Mouse (Mus musculus) thymus, adult 2 months (tissue): ENCODE data around the gene Atp13a2. TPM values are rescaled to one million over a fixed set of nuclear protein-coding genes. Genes with fewer than 3 reads are reported as not detected.

Experiments
- DNase-seq: peaks from one replicate; pipeline ENCODE4 v3.0.0; 2021
- H3K27ac ChIP-seq: fragments of 200-500 bp; 2 replicates; pipeline ENCODE4 v1.5.1; 2012; ENCODE audit warnings: low read length, control low read depth; ENCODE audit not compliant: control insufficient read depth, insufficient read depth
- H3K27me3 ChIP-seq: fragments of 200-500 bp; 2 replicates; pipeline ENCODE4 v1.6.1; 2012; ENCODE audit warnings: mild to moderate bottlenecking, low read length, moderate library complexity, mixed read lengths; ENCODE audit not compliant: control insufficient read depth, insufficient read depth
- H3K36me3 ChIP-seq: fragments of 200-500 bp; 2 replicates; pipeline ENCODE4 v1.6.1; 2012; ENCODE audit warnings: mild to moderate bottlenecking, low read length, moderate library complexity; ENCODE audit not compliant: control insufficient read depth, insufficient read depth
- H3K4me1 ChIP-seq: fragments of 200-500 bp; replicated peaks from 2 replicates; pipeline ENCODE4 v1.6.1; 2012; ENCODE audit warnings: low read length; ENCODE audit not compliant: control insufficient read depth, insufficient read depth
- H3K4me3 ChIP-seq: fragments of 200-500 bp; 2 replicates; pipeline ENCODE4 v1.5.1; 2012; ENCODE audit warnings: mild to moderate bottlenecking, low read length, control low read depth, moderate library complexity; ENCODE audit not compliant: control insufficient read depth, insufficient read depth
- CTCF ChIP-seq: fragments of 200-500 bp; IDR thresholded peaks from 2 replicates; pipeline ENCODE4 v1.5.1; 2012; ENCODE audit warnings: mild to moderate bottlenecking, control low read depth, low read length, moderate library complexity, borderline replicate concordance; ENCODE audit not compliant: control insufficient read depth, poor library complexity, insufficient read depth; ENCODE audit errors: extremely low read depth
- POLR2A ChIP-seq: fragments of 200-500 bp; IDR thresholded peaks from 2 replicates; pipeline ENCODE4 v1.6.1; 2012; ENCODE audit warnings: mild to moderate bottlenecking, low read length, control low read depth, moderate library complexity; ENCODE audit not compliant: control insufficient read depth, poor library complexity, insufficient read depth; ENCODE audit errors: extremely low read depth
- WGBS: fragments of 180-500 bp; shearing (Covaris S2); methylation state at CpG from one replicate; pipeline ENCODE4 v1.1.7; 2018; 5-methylcytosine and 5-hydroxymethylcytosine counted together
- polyA plus RNA-seq: library from polyadenylated mRNA; depleted of rRNA; stranded (reverse); fragments of >200 nt; gene quantifications from 2 replicates; pipeline ENCODE4 v1.2.3, GENCODE M21; 2012

The Atp13a2 gene
- polyA plus RNA-seq, 1 experiment: 300 TPM

DNA sequence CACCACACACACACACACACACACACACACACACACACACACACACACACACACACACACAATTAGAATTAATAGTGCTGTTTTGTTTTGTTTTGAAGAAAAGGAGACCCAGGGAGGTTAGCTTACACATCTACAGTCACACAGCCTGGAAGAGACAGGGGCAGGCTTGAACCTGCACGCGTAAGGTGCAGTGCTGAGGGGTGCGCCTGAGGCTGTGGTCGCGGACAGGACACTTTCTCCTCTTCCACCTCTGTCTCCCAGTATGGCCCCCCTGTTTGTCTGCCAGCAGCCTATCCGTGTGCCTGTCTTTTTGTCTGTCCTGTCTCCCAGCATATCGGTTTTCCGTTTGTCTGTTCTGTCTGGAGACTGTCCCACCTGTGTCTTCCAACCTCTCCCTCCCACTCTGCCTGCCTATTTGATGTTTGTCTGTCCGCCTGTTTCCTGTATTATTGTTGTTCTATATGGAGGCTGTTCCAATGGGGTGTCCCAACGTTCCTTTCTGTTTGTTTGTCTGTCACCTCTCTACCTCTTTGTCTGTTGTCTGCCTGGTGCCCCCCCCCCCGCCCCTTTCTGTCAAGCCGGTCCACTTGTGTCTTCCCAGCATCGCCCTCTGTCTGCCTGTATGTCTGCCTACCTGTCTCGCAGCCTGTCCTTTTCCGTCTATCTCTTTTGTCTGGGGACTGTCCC, 506 bp upstream of the Atp13a2 start:
- no peaks in the 10 kb centered on the region for H3K27me3 ChIP-seq
- H3K27ac ChIP-seq: no peak overlapping the region
- H3K4me3 ChIP-seq: peak overlapping the region; percentile 64
- H3K4me1 ChIP-seq: peaks cover 40% of the 10 kb centered on the region
- DNase-seq: no peak
- WGBS: 19% methylated on average over 15 of the region's 15 CpGs
- TF ChIP-seq POLR2A (no peak), CTCF (no peak)
- H3K36me3 ChIP-seq: no peaks in the 10 kb centered on the region

DNA sequence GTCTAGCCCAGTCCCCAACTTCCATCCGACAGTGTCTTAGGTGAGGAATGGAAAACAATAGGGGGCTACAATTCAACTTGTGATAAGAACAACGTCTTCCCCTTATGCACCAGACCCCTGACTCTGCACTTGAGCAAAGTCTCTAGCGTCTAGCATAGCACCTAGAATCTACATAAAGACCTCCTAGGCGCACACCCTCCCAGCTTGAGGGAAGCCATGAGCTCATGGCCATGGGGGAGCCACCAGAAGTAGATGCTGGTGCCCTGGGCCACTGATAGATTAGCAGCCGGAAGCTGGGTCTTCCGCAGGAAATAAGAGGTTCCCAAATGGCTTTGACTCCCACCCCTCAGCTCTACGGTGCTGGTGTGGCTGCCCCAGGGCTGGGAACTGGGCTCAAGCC, 803 bp downstream of the Atp13a2 start:
- H3K4me1 ChIP-seq: peaks cover 39% of the 10 kb centered on the region
- no peak overlapping the region for H3K27ac ChIP-seq
- 2% methylated on average over 7 of the region's 7 CpGs for WGBS
- TF ChIP-seq CTCF (no peak), POLR2A (no peak)
- no peak for DNase-seq
- no peaks in the 10 kb centered on the region for H3K27me3 ChIP-seq
- no peaks in the 10 kb centered on the region for H3K36me3 ChIP-seq
- H3K4me3 ChIP-seq: peak overlapping the region; percentile 64

DNA sequence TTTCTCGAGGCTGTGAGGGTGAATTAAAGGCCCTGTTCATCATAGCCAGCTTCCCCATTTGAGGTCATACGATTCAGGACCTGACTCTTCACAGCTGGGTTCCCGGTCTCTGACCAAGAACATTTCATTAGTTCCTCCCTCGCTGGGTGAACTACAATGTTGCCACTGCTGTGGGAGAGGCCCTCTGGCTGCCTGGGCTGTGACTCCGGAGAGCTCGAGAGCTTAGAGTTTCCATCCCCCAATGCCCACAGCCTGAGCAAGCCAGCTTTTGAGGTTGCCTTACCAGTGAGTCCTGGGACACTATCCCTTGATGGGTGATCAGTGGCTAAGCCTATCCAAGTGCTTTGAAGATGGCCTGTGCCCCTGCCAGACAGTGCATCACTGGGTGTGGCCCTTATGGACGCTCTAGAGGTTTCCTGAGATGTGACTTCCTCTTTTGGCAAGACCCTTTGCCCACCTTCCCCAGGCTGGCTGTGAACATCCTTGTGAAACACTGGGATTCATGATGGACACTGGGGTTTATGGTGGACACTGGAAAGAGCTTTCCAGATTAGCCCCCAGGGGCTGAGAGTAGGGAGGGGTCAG, 2.1 kb downstream of the Atp13a2 start:
- 0 out of 2 replicates have a peak, but pooled peaks cover 3% of the 10 kb centered on the region for H3K36me3 ChIP-seq
- 28% methylated on average over 7 of the region's 7 CpGs for WGBS
- no peaks in the 10 kb centered on the region for H3K27me3 ChIP-seq
- H3K27ac ChIP-seq: no peak overlapping the region
- TF ChIP-seq CTCF (no peak), POLR2A (no peak)
- no peak overlapping the region for H3K4me3 ChIP-seq
- no peak for DNase-seq
- peaks cover 26% of the 10 kb centered on the region for H3K4me1 ChIP-seq

DNA sequence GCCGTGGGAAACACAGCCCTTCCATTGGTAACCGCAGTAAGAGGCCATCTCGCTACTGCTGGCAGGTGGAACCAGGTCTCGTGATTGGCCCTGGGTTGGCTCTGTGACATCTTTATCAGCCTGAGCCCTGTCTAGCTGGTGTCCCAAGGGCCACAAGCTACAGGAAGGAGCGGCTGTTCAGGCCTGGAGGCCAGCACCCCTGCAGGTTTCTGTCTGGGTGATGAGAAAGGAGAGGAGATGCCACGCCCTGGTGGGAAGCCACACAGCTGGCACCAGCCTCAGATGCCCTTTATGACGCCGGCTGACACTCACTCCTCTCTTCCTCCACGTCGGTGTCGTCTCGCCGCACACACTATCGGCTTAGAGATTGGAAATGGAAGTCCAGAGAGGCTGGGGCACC, 2.8 kb downstream of the Atp13a2 start:
- H3K36me3 ChIP-seq: 0 out of 2 replicates have a peak, but pooled peaks cover 3% of the 10 kb centered on the region
- no peaks in the 10 kb centered on the region for H3K27me3 ChIP-seq
- WGBS: 38% methylated on average over 14 of the region's 14 CpGs
- no peak overlapping the region for H3K4me3 ChIP-seq
- TF ChIP-seq POLR2A: no peak
- no peak for TF ChIP-seq CTCF
- H3K27ac ChIP-seq: no peak overlapping the region
- H3K4me1 ChIP-seq: peaks cover 26% of the 10 kb centered on the region
- DNase-seq: no peak

DNA sequence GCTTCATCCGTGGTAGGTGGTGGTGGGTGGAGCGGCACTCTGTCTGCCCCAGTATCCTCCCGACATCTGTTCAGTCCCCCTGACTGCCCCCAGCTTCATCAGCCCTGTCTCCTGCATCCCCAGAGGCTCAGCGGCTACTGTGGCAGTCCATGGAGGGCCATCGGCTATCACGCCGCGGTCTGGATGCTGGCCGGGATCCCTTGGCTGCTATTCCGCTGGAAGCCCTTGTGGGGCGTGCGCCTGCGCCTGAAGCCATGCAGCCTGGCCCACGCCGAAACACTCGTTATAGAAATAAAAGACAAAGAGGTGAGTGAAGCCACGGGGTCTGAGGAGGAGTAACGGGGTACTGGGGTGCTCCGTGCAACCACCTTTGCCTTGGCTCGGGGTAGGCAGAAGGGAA, 5.5 kb downstream of the Atp13a2 start:
- TF ChIP-seq POLR2A (no peak), CTCF (no peak)
- Histone ChIP-seq H3K4me1 (peaks cover 20% of the 10 kb centered on the region), H3K27me3 (no peaks in the 10 kb centered on the region), H3K27ac (no peak overlapping the region), H3K4me3 (no peak overlapping the region), H3K36me3 (peaks cover 7% of the 10 kb centered on the region)
- no peak for DNase-seq
- 98% methylated on average over 20 of the region's 20 CpGs for WGBS

DNA sequence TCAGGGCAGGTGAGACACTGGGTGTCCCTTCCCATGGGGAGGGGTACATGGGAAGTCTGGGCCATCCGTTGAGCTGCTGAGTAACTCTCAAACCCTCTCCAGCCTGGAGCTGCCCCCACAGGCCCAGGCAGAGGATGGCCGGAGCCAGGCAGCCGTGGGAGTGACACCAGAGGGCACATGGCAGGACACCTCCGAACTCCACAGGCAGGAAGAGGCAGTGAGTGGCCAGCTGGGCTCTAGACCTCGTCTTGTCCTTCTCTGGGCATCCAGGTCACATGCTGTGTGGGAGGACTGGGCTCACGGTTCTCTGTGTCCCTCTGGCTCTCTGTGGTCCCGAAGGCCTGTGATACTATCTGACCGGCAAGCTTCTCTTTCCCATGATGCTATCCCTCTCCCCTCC, 7.2 kb downstream of the Atp13a2 start:
- Histone ChIP-seq H3K27ac (no peak overlapping the region), H3K4me3 (no peak overlapping the region), H3K4me1 (peaks cover 9% of the 10 kb centered on the region), H3K27me3 (no peaks in the 10 kb centered on the region), H3K36me3 (peaks cover 9% of the 10 kb centered on the region)
- 94% methylated on average over 8 of the region's 8 CpGs for WGBS
- no peak for DNase-seq
- no peak for TF ChIP-seq CTCF
- no peak for TF ChIP-seq POLR2A
